Mouse (Mus musculus): ENCODE measurements around the gene Slco4a1. TPM values are rescaled to one million over a fixed set of nuclear protein-coding genes. Genes with fewer than 3 reads are reported as not detected.

The Slco4a1 gene
- polyA plus RNA-seq, 1 experiment from 2014 or later = 2.4 TPM

GRCm38 (mm10) chr2:180508455-180509115 lies 52.5 kb downstream of the Slco4a1 start:
- Histone ChIP-seq H3K4me2 (ENCODE audit: low read depth, low read length) (no peak overlapping the region), H3K4me3 (ENCODE audit: low read depth, low read length) (no peak overlapping the region), H3K27me3 (ENCODE audit: control insufficient read depth, insufficient read depth, low read length) (no peaks in the 10 kb centered on the region), H3K4me1 (ENCODE audit: control insufficient read depth, insufficient read depth, low read length) (no peaks in the 10 kb centered on the region), H3K36me3 (ENCODE audit: control insufficient read depth, insufficient read depth, low read length) (no peaks in the 10 kb centered on the region), H3K27ac (ENCODE audit: low read depth, low read length) (no peak overlapping the region), H3K9me3 (ENCODE audit: control insufficient read depth, low read length) (no peaks in the 10 kb centered on the region), H3K9ac (replicated peaks; ENCODE audit: low read depth, low read length) (no peak overlapping the region)
- WGBS = 77% methylated on average over 14 of the region's 14 CpGs
- no peak for ATAC-seq (ENCODE audit: low read depth)

GRCm38 (mm10) chr2:180510867-180511266 lies 54.8 kb downstream of the Slco4a1 start:
- no peaks in the 10 kb centered on the region for H3K4me1 ChIP-seq (ENCODE audit: control insufficient read depth, insufficient read depth, low read length)
- H3K4me3 ChIP-seq (ENCODE audit: low read depth, low read length) = no peak overlapping the region
- ATAC-seq (ENCODE audit: low read depth) = no peak
- no peaks in the 10 kb centered on the region for H3K9me3 ChIP-seq (ENCODE audit: control insufficient read depth, low read length)
- H3K36me3 ChIP-seq (ENCODE audit: control insufficient read depth, insufficient read depth, low read length) = no peaks in the 10 kb centered on the region
- H3K27ac ChIP-seq (ENCODE audit: low read depth, low read length) = no peak overlapping the region
- no peaks in the 10 kb centered on the region for H3K27me3 ChIP-seq (ENCODE audit: control insufficient read depth, insufficient read depth, low read length)
- no peak overlapping the region for H3K4me2 ChIP-seq (ENCODE audit: low read depth, low read length)
- 67% methylated on average over 5 of the region's 5 CpGs for WGBS
- H3K9ac ChIP-seq (replicated peaks; ENCODE audit: low read depth, low read length) = no peak overlapping the region

- H3K4me2 ChIP-seq (ENCODE audit: low read depth, low read length) = no peak overlapping the region
- no peaks in the 10 kb centered on the region for H3K4me1 ChIP-seq (ENCODE audit: control insufficient read depth, insufficient read depth, low read length)
- no peak overlapping the region for H3K27ac ChIP-seq (ENCODE audit: low read depth, low read length)
- no peaks in the 10 kb centered on the region for H3K27me3 ChIP-seq (ENCODE audit: control insufficient read depth, insufficient read depth, low read length)
- no peak overlapping the region for H3K4me3 ChIP-seq (ENCODE audit: low read depth, low read length)
- no peak for ATAC-seq (ENCODE audit: low read depth)
- H3K36me3 ChIP-seq (ENCODE audit: control insufficient read depth, insufficient read depth, low read length) = no peaks in the 10 kb centered on the region
- no peaks in the 10 kb centered on the region for H3K9me3 ChIP-seq (ENCODE audit: control insufficient read depth, low read length)
- 50% methylated on average over 13 of the region's 13 CpGs for WGBS
- H3K9ac ChIP-seq (replicated peaks; ENCODE audit: low read depth, low read length) = no peak overlapping the region
Measured at GRCm38 (mm10) chr2:180511875-180512661, 56.0 kb downstream of the Slco4a1 start.

DNA sequence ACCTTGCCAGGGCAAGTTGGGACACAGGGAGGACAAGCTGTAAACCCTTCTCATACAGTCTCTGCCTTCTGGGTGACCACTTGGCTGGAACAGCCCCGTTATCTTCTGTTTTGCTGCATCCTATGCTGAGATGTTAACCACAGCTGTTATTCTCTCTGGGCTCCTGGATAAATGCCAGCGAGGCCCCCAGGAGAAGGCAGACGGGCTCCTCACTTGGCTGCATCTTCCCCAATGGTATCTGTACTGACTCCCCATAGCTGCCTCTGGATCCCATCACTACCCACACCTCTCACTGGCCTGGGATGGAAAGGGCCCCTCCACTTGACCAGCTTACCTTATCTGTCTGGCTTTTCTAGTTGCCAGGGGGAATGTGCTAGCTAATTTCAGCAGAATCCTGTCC lies 57.0 kb downstream of the Slco4a1 start:
- no peak overlapping the region for H3K9ac ChIP-seq (replicated peaks; ENCODE audit: low read depth, low read length)
- no peaks in the 10 kb centered on the region for H3K36me3 ChIP-seq (ENCODE audit: control insufficient read depth, insufficient read depth, low read length)
- no peak overlapping the region for H3K4me2 ChIP-seq (ENCODE audit: low read depth, low read length)
- ATAC-seq (ENCODE audit: low read depth) = no peak
- H3K4me1 ChIP-seq (ENCODE audit: control insufficient read depth, insufficient read depth, low read length) = no peaks in the 10 kb centered on the region
- no peak overlapping the region for H3K4me3 ChIP-seq (ENCODE audit: low read depth, low read length)
- no peaks in the 10 kb centered on the region for H3K9me3 ChIP-seq (ENCODE audit: control insufficient read depth, low read length)
- no peaks in the 10 kb centered on the region for H3K27me3 ChIP-seq (ENCODE audit: control insufficient read depth, insufficient read depth, low read length)
- WGBS = 60% methylated on average over 3 of the region's 3 CpGs
- no peak overlapping the region for H3K27ac ChIP-seq (ENCODE audit: low read depth, low read length)

DNA sequence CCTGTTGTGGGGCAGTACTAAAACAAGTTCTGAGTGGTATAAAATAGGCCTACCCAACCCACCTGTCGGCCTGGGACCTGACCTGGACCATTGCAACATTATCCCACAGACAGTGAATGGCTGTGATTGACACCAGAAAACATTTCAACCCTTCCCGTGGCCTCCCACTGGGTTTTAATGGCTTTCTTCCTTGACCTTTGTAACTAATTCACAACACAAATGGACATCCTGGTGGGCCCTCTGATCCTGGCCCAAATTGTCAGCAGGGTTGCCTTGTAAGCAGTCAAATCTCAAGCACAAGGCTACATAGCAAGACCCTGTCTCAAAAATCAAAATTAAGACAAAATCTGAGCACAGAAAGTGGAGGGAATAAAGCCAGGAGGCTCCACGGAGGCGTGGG lies 57.8 kb downstream of the Slco4a1 start:
- ATAC-seq (ENCODE audit: low read depth) = no peak

GRCm38 (mm10) chr2:180521437-180522221 lies 65.6 kb downstream of the Slco4a1 start:
- Histone ChIP-seq H3K9me3 (ENCODE audit: control insufficient read depth, low read length) (no peaks in the 10 kb centered on the region), H3K4me1 (ENCODE audit: control insufficient read depth, insufficient read depth, low read length) (no peaks in the 10 kb centered on the region), H3K4me2 (ENCODE audit: low read depth, low read length) (no peak overlapping the region), H3K4me3 (ENCODE audit: low read depth, low read length) (no peak overlapping the region), H3K27me3 (ENCODE audit: control insufficient read depth, insufficient read depth, low read length) (no peaks in the 10 kb centered on the region), H3K9ac (replicated peaks; ENCODE audit: low read depth, low read length) (no peak overlapping the region), H3K36me3 (ENCODE audit: control insufficient read depth, insufficient read depth, low read length) (no peaks in the 10 kb centered on the region), H3K27ac (ENCODE audit: low read depth, low read length) (no peak overlapping the region)
- WGBS = 74% methylated on average over 5 of the region's 5 CpGs
- no peak for ATAC-seq (ENCODE audit: low read depth)

More for the DNA sequence above, 57.8 kb downstream of the Slco4a1 start:
- Histone ChIP-seq H3K4me1 (ENCODE audit: control insufficient read depth, insufficient read depth, low read length) (no peaks in the 10 kb centered on the region), H3K4me2 (ENCODE audit: low read depth, low read length) (no peak overlapping the region), H3K36me3 (ENCODE audit: control insufficient read depth, insufficient read depth, low read length) (no peaks in the 10 kb centered on the region), H3K27ac (ENCODE audit: low read depth, low read length) (no peak overlapping the region), H3K4me3 (ENCODE audit: low read depth, low read length) (no peak overlapping the region), H3K27me3 (ENCODE audit: control insufficient read depth, insufficient read depth, low read length) (no peaks in the 10 kb centered on the region), H3K9ac (replicated peaks; ENCODE audit: low read depth, low read length) (no peak overlapping the region), H3K9me3 (ENCODE audit: control insufficient read depth, low read length) (no peaks in the 10 kb centered on the region)
- 41% methylated on average over 4 of the region's 4 CpGs for WGBS

DNA sequence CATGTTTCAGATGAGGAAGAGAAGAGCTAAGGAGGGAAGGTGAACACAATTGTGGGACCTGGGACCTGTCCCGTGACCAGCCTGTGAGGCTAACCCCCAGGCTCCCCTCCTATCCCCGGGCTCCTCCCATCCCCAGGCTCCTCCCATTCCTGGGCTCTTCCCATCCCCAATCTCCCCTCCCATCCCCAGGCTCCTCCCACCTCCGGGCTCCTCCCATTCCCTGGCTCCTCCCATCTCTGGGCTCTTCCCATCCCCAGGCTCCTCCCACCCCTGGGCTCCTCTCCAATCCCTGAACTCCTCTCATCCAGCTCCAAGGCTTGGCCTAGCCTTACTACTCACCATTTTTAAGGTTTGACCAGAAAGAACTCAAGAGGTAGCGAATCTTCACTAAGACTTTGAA lies 66.8 kb downstream of the Slco4a1 start:
- no peak overlapping the region for H3K4me3 ChIP-seq (ENCODE audit: low read depth, low read length)
- ATAC-seq (ENCODE audit: low read depth) = no peak
- WGBS = 74% methylated on average over 3 of the region's 4 CpGs

More for the DNA sequence above, 66.8 kb downstream of the Slco4a1 start:
- Histone ChIP-seq H3K4me1 (ENCODE audit: control insufficient read depth, insufficient read depth, low read length) (no peaks in the 10 kb centered on the region), H3K36me3 (ENCODE audit: control insufficient read depth, insufficient read depth, low read length) (no peaks in the 10 kb centered on the region), H3K27me3 (ENCODE audit: control insufficient read depth, insufficient read depth, low read length) (no peaks in the 10 kb centered on the region), H3K27ac (ENCODE audit: low read depth, low read length) (no peak overlapping the region), H3K9me3 (ENCODE audit: control insufficient read depth, low read length) (no peaks in the 10 kb centered on the region), H3K4me2 (ENCODE audit: low read depth, low read length) (no peak overlapping the region), H3K9ac (replicated peaks; ENCODE audit: low read depth, low read length) (no peak overlapping the region)
